Mouse (Mus musculus) megakaryocyte, embryonic 14.5 days (primary cell): Measurements from ENCODE around the gene Wdr35. TPM values are rescaled to one million over a fixed set of nuclear protein-coding genes. Genes with fewer than 3 reads are reported as not detected.

Source experiments
- H3K27me3 ChIP-seq: replicated peaks from 2 replicates; pipeline ENCODE3; 2012; ENCODE audit warnings: inconsistent platforms
- H3K36me3 ChIP-seq: replicated peaks from 2 replicates; pipeline ENCODE3; 2012; ENCODE audit warnings: low read length, inconsistent platforms, mixed read lengths
- H3K4me1 ChIP-seq: 2 replicates; pipeline ENCODE4 v1.6.1; 2012; ENCODE audit warnings: inconsistent platforms
- H3K4me3 ChIP-seq: replicated peaks from 2 replicates; pipeline ENCODE3; 2012; ENCODE audit warnings: moderate library complexity, mild to moderate bottlenecking, inconsistent platforms
- H3K9me3 ChIP-seq: 2 replicates; pipeline ENCODE4 v1.6.1; 2012; ENCODE audit warnings: inconsistent platforms
- FLI1 ChIP-seq: IDR thresholded peaks from 2 replicates; pipeline ENCODE4 v1.6.1; 2012; ENCODE audit warnings: low read length, inconsistent platforms, mixed read lengths
- GATA1 ChIP-seq: IDR thresholded peaks from 3 replicates; pipeline ENCODE4 v1.6.1; 2012; ENCODE audit warnings: mixed read lengths, low read length, inconsistent platforms, borderline replicate concordance
- polyA plus RNA-seq: library from polyadenylated mRNA; stranded (reverse); fragments of >175 nt; gene quantifications from 2 replicates; pipeline ENCODE4 v1.2.3, GENCODE M21; 2012; ENCODE audit warnings: low replicate concordance; ENCODE audit not compliant: insufficient read depth

The Wdr35 gene
- polyA plus RNA-seq, 1 experiment = 0.08 TPM

GRCm38 (mm10) chr12:9059965-9060364 lies 86.3 kb downstream of the Wdr35 start:
- Histone ChIP-seq H3K4me1 (no peaks in the 10 kb centered on the region), H3K27me3 (peaks cover 4% of the 10 kb centered on the region), H3K9me3 (no peaks in the 10 kb centered on the region), H3K36me3 (no peaks in the 10 kb centered on the region), H3K4me3 (no peak overlapping the region)
- TF ChIP-seq GATA1 (no peak), FLI1 (no peak)

- TF ChIP-seq FLI1 (no peak), GATA1 (no peak)
- Histone ChIP-seq H3K36me3 (no peaks in the 10 kb centered on the region), H3K27me3 (no peaks in the 10 kb centered on the region), H3K9me3 (no peaks in the 10 kb centered on the region), H3K4me1 (no peaks in the 10 kb centered on the region), H3K4me3 (no peak overlapping the region)
Observed at GRCm38 (mm10) chr12:9063611-9064010, 89.9 kb downstream of the Wdr35 start.

GRCm38 (mm10) chr12:9071058-9071457 lies 97.4 kb downstream of the Wdr35 start:
- no peaks in the 10 kb centered on the region for H3K4me1 ChIP-seq
- no peak overlapping the region for H3K4me3 ChIP-seq
- no peaks in the 10 kb centered on the region for H3K36me3 ChIP-seq
- TF ChIP-seq GATA1 (no peak), FLI1 (no peak)
- H3K9me3 ChIP-seq = no peaks in the 10 kb centered on the region
- H3K27me3 ChIP-seq = no peaks in the 10 kb centered on the region

GRCm38 (mm10) chr12:9071493-9071892 lies 97.8 kb downstream of the Wdr35 start:
- TF ChIP-seq GATA1 (no peak), FLI1 (no peak)
- H3K9me3 ChIP-seq = no peaks in the 10 kb centered on the region
- H3K27me3 ChIP-seq = no peaks in the 10 kb centered on the region
- H3K4me1 ChIP-seq = no peaks in the 10 kb centered on the region
- no peaks in the 10 kb centered on the region for H3K36me3 ChIP-seq
- no peak overlapping the region for H3K4me3 ChIP-seq

GRCm38 (mm10) chr12:9077554-9078125 lies 103.9 kb downstream of the Wdr35 start:
- no peak overlapping the region for H3K4me3 ChIP-seq
- no peaks in the 10 kb centered on the region for H3K27me3 ChIP-seq
- no peaks in the 10 kb centered on the region for H3K4me1 ChIP-seq
- H3K36me3 ChIP-seq = no peaks in the 10 kb centered on the region
- TF ChIP-seq FLI1 (no peak), GATA1 (no peak)
- no peaks in the 10 kb centered on the region for H3K9me3 ChIP-seq

Other genes with a start within 250 kb of the Wdr35 start
- 1.1 TPM in 1 of 2 replicates, not detected in the other for gene Sdc1, start 202.6 kb upstream of the Wdr35 start, polyA plus RNA-seq
- gene Laptm4a, start 52.2 kb upstream of the Wdr35 start, polyA plus RNA-seq = 10.3 and 34.8 TPM in 2 replicates
- not detected in 2 replicates for gene Matn3, start 26.0 kb upstream of the Wdr35 start, polyA plus RNA-seq
- 10.0 and 19.0 TPM in 2 replicates for gene Ttc32, start 56.1 kb downstream of the Wdr35 start, polyA plus RNA-seq